Comparison of ENCODE assay signal across 10 mouse cellular contexts in genomic region chr1:132523920-132524319, GRCm38 (mm10). TPM values are rescaled to one million over a fixed set of nuclear protein-coding genes. Genes with fewer than 3 reads are reported as not detected.
DNase-seq lines count a peak whose midpoint lies in the region; TF ChIP-seq lines count a peak whose summit lies in the region.
"Had no signal": no experiment of that assay in that cellular context is flagged by ENCODE, and none has a peak within 500 bp of the region (broad histone marks: within the 10 kb centered on the region; RNA-seq: fewer than 3 reads in every experiment).

No protein-coding gene starts in this region.

- H3K4me1 ChIP-seq in ES-E14 (ENCODE audit: control insufficient read depth in 2 of 2, insufficient read depth in 2 of 2, low read length in 2 of 2, poor library complexity in 1 of 2): peaks cover 0 to 7% of the 10 kb centered on the region in 2 experiments; a peak in 1 of 4 replicates

- no peaks in the 10 kb centered on the region for H3K9me3 ChIP-seq in ES-E14 (ENCODE audit: control insufficient read depth, insufficient read depth, low read depth, low read length)
- H3K9me3 ChIP-seq: limb, embryonic 12.5 days had no signal

- no peak overlapping the region for H3K4me3 ChIP-seq in ES-E14 (ENCODE audit: insufficient read depth in 1 of 2, low read depth in 1 of 2, low read length in 2 of 2, poor library complexity in 1 of 2, severe bottlenecking in 1 of 2)
- H3K4me3 ChIP-seq: erythroblast, embryonic 14.5 days; limb, embryonic 12.5 days had no signal

- peak; percentile 35 for DNase-seq in kidney, adult 9 months
- DNase-seq in kidney, adult 11 months: no peak
- DNase-seq in ES-E14 (ENCODE audit: low read depth, low spot score): peak; percentile 71
- peak; percentile 43 for DNase-seq in c-Kit-positive CD71-positive TER-119-positive erythroid progenitor cells, embryonic 14.5 days (ENCODE audit: low spot score)
- peak; percentile 39 for DNase-seq in lung, postnatal 10 days
- no peak for DNase-seq in layer of hippocampus, postnatal 36 days
- no peak for DNase-seq in heart, adult 8-10 months (ENCODE audit: low spot score)
- DNase-seq in yolk sac, embryonic 10.5 days (ENCODE audit: low spot score): no peak

- no peak overlapping the region for H3K9ac ChIP-seq in ES-E14 (ENCODE audit: insufficient read depth, low read depth, low read length, poor library complexity, severe bottlenecking)
- H3K9ac ChIP-seq: limb, embryonic 12.5 days had no signal

- H3K36me3 ChIP-seq in ES-E14 (ENCODE audit: control insufficient read depth, insufficient read depth, low read length, poor library complexity, severe bottlenecking): no peaks in the 10 kb centered on the region; the same call in 1 of the 2 replicates
- H3K36me3 ChIP-seq: limb, embryonic 12.5 days had no signal

- in situ Hi-C loops in ES-E14 (cut with MboI; ENCODE audit: low sequenced_read_pairs in 2 of 2, unreplicated experiment in 2 of 2): no loop called here

- H3K27ac ChIP-seq in ES-E14 (ENCODE audit: insufficient read depth, low read depth, low read length, poor library complexity, severe bottlenecking): no peak overlapping the region
- H3K27ac ChIP-seq: limb, embryonic 12.5 days had no signal

TF ChIP-seq in ES-E14, 5 proteins besides CTCF, POLR2A, EP300 and RAD21:
- TF ChIP-seq MAFK (IDR thresholded peaks at IDR 0.05; ENCODE audit: insufficient read depth, low read depth, low read length) (peak; percentile 78), ZNF384 (IDR thresholded peaks at IDR 0.05; ENCODE audit: low read depth, low read length) (no peak), CHD2 (IDR thresholded peaks at IDR 0.05; ENCODE audit: low read depth, low read length) (no peak), ZC3H11A (IDR thresholded peaks at IDR 0.05; ENCODE audit: borderline replicate concordance, low read depth, low read length) (no peak), HCFC1 (IDR thresholded peaks at IDR 0.05; ENCODE audit: borderline replicate concordance, insufficient read depth, low read length) (no peak)

RNA-seq across cellular contexts. Expression of gene Tmem81, which starts 17.9 kb away (rescaled TPM):
- 4.3 and 6.8 TPM in 2 replicates for total RNA-seq in ES-E14 (2012; rRNA removed)
- total RNA-seq in layer of hippocampus, postnatal 36 days (2021): 1 to 10 TPM; 5.1 to 7.3 TPM
- 1 to 10 TPM; 1.5 to 2.6 (median 1.8) TPM for total RNA-seq in heart, adult 8-10 months (2022)

RNA-seq across cellular contexts. Expression of gene Cntn2, which starts 19.1 kb away (rescaled TPM):
- 2.9 and 4.8 TPM in 2 replicates for total RNA-seq in ES-E14 (2012; rRNA removed)
- 10 to 100 TPM; 71.6 to 85.6 TPM for total RNA-seq in layer of hippocampus, postnatal 36 days (2021)
- 1 to 10 TPM; 2.7 to 4.6 (median 3.5) TPM for total RNA-seq in heart, adult 8-10 months (2022)

RNA-seq across cellular contexts. Expression of gene Rbbp5, which starts 46.8 kb away (rescaled TPM):
- total RNA-seq in ES-E14 (2012; rRNA removed): 45.0 and 51.7 TPM in 2 replicates
- 10 to 100 TPM; 69.1 to 71.6 TPM for total RNA-seq in layer of hippocampus, postnatal 36 days (2021)
- total RNA-seq in heart, adult 8-10 months (2022): 10 to 100 TPM; 15.8 to 29.0 (median 21.0) TPM

Comparison
In these comparisons a context has a peak if more than half of its experiments do, and no peak if none do; other contexts are left out.
1. DNase-seq: peak in kidney, adult 9 months (single experiment), ES-E14 (single experiment), c-Kit-positive CD71-positive TER-119-positive erythroid progenitor cells, embryonic 14.5 days (single experiment) and lung, postnatal 10 days (single experiment); none in kidney, adult 11 months (single experiment), layer of hippocampus, postnatal 36 days (0 of 2), heart, adult 8-10 months (single experiment) and yolk sac, embryonic 10.5 days (single experiment).
2. RNA of gene Cntn2, which starts 19.1 kb away (total RNA-seq): 71.6 to 85.6 TPM in layer of hippocampus, postnatal 36 days; 2.7 to 4.6 TPM in heart, adult 8-10 months and 2.9 to 4.8 TPM in ES-E14; every median in the first group is over 10 times any median in the second.